Mouse (Mus musculus) cerebellum, adult 11-12 months (tissue): Measurements from ENCODE around the gene Magi1.
A peak's percentile ranks its signal among the peaks of the same experiment; 100 is the strongest.

Experiments used
- DNase-seq: peaks from one replicate; pipeline ENCODE4 v3.0.0; 2022

The Magi1 gene

DNA sequence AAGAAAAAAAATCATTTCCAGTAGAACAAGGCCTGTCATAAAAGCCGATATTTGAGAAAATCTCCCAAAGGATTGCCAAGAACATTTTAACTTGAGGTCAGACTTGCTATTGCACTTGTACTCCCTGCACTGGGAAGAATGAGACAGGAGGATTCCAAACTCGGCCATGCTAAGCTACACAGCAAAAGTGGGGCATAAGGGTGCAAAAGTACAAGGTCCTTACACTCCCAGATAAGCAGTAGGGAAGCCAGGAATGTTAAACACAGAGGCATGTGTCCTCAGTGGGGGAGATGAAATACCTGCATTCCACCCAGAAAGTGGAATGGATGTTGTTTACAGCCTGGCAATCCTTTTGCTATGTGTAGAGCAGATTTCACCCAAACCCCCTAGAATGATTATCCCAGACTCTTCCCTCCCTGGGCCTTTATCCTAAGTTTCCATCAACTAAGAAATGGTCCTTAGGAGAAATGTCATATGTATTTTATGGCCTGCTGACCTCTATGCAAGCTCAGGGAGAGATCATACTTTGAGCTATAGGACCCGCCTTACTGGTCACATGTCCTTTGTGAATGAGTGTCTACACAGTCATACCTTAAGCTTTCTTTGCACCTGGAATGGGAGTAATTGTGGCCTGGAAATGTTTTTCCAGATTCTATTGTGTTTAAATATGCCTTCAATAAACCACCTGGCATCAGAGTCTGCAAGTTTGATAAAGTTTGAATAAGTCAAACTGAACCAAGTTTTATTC is 128.7 kb downstream of the Magi1 start:
- DNase-seq = no peak

- DNase-seq = no peak
These were observed 130.8 kb downstream of the Magi1 start for GRCm38 (mm10) chr6:94152881-94153280.

GRCm38 (mm10) chr6:94150876-94151275 is 132.8 kb downstream of the Magi1 start:
- no peak for DNase-seq

DNA sequence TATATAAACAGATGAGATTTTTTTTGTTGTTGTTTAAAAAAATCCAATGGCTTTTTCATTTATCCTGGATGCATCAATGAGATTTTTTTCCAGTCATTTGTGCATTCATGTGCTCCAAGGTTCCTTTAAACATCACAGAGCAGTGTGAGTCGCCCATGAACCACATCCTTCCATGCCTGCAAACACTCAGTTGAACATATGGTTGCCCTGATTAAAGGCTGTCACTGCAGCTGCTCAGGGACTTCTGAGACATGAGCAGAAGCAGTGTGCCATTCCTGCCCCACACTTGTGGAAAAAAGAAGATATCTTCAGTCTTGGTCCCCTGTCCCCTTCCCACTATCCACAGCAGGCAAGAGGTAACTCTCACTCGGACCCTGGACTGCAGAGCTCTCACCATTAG is 133.9 kb downstream of the Magi1 start:
- DNase-seq = no peak

- DNase-seq = no peak
These were observed 137.6 kb downstream of the Magi1 start for GRCm38 (mm10) chr6:94146206-94146493.

DNA sequence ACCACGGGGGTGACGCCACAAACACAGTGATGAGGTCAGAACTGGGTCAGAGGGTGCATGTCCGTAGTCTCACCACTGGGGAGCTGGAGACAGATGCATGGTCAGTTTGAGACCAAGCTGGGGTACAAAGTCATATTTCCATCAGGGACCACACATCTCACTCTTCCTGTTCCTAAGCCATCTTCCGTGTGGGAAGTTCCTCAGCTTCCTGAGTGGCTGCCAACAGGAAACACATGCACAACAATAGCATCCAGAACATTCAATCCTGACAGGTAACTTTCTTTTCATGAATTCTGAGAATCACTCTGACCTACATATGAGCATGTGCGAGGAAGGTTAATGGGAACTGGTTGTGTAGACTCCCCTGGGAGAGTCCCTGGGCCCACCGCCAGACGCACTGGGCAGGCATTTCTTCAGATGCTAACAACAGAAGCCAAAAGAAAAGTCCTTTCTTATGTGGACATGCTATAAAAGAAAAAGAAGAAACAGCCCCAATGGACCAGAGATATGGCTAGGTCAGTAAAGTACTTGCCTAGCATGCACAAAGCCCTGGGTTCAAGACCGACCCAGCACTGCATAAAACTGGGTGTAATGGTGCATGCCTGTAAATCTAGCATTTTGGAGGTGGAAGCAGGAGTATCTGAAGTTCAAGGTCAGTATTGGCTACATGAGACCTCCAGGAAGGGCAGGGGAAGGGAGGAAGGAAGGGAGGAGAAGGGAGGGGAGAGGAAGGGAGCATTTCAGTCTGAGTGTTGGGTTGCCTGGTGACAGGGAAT is 138.1 kb downstream of the Magi1 start:
- DNase-seq = no peak

DNA sequence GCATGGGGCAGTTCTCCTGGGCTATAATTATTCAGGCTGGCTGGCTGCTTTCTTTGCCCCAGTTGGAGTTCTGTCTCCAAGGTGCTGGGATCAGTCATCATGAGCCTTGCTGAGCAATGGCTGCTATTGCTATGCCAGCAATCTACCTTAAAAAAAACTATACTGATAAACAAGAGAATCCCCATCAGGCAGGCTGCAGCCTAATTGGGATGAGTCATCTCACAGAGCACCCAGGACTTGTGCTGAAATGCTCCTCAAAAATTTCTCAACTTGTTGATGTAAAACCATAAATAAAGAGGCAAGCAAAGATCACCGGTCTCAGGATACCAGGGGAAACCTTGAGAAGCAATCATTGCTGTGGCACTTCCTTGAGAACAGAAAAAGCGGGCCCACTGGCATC is 141.2 kb downstream of the Magi1 start:
- DNase-seq = no peak

- no peak for DNase-seq
These were observed 142.2 kb downstream of the Magi1 start for GRCm38 (mm10) chr6:94141496-94141895.

DNA sequence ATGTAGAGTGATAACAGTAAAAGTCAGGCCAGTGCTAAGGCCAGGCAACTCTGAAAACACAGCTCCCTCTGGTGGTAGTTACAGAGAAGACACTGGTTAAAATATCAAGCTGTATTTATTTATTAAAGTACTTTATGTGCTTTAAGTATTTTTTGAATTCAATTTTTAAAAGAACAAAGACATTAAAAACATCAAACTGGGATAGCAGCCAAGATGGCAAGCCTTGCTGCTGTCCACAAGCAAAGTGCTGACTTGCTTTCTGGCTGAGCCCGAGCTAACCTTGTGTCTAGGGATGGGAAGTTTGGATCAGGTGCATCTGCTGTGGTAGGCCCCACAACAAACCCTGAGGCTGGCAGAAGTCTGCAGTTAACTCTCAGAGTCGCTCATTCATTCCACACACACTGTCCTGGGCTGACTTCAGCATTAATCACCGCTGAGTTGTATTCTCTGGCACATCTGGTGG is 143.7 kb downstream of the Magi1 start:
- DNase-seq = no peak

DNA sequence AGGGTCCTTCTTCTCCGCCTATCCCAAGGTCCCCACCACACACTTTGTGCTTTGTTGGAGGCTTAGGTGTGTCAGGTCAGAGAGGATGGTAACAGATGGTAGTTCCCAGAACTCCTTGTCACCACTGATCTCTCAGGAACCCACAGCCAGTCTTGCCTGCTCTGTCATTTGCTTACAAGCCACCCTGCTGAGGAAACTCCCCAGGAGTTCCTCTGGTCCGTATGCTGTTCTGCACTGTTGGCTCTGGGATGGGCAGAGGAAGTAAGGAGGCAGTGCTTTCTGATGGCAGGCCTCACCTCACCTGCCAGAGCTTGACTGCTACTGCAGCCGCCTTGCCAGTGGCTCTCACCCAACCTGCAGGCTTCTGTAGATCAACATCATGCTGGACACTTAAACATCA is 147.0 kb downstream of the Magi1 start:
- DNase-seq = peak; percentile 92

DNA sequence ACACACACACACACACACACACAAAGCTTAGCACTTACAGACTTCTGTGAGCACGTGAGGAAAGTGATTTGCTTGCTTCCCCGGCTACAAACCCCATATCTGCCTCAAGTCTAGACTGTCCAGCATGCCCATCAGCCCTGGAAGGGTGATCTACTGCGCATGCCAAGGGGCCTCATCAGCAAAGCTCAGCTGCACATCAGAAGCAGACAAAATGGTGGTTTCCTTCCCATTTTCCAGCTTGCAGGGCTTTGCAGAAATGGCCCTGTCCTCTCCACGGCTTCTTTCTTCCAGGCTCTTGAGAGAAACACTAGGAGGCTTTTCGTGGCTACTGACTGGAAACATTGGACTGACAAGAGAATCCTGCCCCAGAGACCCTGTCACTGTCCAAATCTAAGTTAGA is 149.6 kb downstream of the Magi1 start:
- no peak for DNase-seq

DNA sequence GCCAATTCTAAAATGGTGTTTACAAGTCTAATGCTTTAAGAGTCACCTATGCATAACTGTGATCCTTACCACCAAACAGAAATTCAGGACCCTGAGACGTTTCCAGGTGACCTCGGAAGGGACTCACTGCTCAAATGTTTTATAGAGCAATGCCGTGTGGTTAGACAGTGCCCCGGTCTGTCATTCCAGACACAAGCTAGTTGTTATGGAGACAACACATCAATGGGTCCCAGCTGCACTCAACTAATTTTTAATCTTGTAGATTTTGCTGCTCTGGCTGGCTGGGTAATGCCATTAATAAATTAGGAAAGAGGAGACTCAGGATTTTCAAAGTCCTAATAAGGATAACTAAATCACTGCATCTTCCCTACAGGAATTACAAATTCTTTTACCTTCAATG is 151.7 kb downstream of the Magi1 start:
- no peak for DNase-seq

- DNase-seq = no peak
These were observed 153.3 kb downstream of the Magi1 start for GRCm38 (mm10) chr6:94130389-94130788.

DNA sequence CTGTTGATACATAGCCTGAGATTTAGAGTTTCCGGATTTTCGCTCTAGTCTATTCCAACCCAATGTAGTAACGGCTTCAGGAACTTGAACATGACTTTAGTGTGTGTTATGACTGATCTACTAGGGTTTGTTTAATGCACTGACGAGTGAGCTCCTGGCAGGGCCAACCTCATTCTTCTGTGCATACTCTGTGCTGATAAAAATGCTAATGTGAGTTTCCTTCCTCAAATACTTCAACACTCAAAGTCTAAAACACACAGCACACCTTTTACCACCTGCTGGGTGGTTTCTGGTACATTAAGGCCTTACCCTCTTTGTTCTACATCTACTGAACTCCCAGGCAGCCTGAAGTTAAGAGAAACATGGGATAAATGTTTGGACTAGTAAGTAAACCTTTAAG is 157.0 kb downstream of the Magi1 start:
- no peak for DNase-seq

GRCm38 (mm10) chr6:94125144-94125543 is 158.6 kb downstream of the Magi1 start:
- no peak for DNase-seq

- no peak for DNase-seq
These were observed 159.4 kb downstream of the Magi1 start for GRCm38 (mm10) chr6:94124279-94124678.

DNA sequence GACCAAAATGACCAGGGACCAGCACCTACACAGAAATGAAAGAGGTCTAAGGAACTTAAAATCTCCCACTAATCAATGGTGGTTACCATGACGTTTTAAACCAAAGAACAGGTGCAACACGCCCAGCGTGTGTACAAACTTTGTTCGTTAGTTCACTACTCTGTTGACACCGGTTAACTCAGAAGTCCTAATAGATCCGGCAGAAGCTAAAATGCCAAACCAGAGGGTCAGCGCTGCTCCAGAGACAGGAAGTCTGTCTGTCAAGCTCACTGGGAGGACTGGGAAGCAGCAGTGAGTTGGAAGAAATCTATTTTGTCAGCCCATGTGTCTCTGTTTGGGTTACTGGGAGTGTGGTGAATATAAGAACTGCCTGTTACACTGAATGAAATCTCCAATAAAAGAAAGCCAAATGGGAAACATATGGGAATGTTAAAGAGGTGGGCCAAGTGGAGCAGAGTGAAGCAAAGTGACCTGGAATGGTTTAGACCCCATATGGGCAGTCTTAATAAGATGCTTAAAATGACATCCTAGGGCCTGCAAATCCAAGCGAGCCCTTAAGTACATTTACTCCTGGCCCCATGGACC is 161.1 kb downstream of the Magi1 start:
- no peak for DNase-seq

- DNase-seq = no peak
These were observed 162.2 kb downstream of the Magi1 start for GRCm38 (mm10) chr6:94121488-94121887.

GRCm38 (mm10) chr6:94116434-94117432 is 167.0 kb downstream of the Magi1 start:
- no peak for DNase-seq

DNA sequence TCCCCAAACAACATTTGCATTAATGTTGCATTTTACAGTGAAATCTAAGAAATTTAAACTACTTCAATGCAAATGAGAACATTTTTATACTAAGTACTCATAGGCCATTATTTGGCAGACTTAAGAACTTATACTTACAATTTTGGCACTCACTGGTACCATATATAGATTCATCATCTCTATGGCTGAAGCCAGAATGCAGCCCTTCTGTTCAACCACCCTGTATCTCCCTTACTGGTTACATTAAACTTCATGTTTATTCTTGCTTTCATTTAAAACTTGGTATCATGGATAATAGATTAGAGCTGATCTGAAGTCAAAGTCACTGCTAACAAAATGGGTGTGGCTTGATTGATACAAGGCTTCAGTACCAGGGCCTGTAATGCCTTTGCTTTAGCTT is 171.9 kb downstream of the Magi1 start:
- DNase-seq = no peak

- no peak for DNase-seq
These were observed 176.2 kb downstream of the Magi1 start for GRCm38 (mm10) chr6:94107401-94108107.

- DNase-seq = no peak
These were observed 180.1 kb downstream of the Magi1 start for GRCm38 (mm10) chr6:94103581-94103980.
